Mouse (Mus musculus) B cell, adult (primary cell): ENCODE measurements around the gene Fcho1. TPM values are rescaled to one million over a fixed set of nuclear protein-coding genes. Genes with fewer than 3 reads are reported as not detected.

Source experiments
- total RNA-seq: library from RNA; stranded (reverse); gene quantifications from 4 replicates; pipeline ENCODE4 v1.2.4, GENCODE M21; 2023; ENCODE audit not compliant: inconsistent age

The Fcho1 gene
- 168 to 193 TPM (median 180 TPM) in 4 replicates for total RNA-seq

GRCm38 (mm10) chr8:71725122-71725924 is at the start of gene Fcho1:
TSS of gene Fcho1 (minus strand) at chr8:71725716.

DNA sequence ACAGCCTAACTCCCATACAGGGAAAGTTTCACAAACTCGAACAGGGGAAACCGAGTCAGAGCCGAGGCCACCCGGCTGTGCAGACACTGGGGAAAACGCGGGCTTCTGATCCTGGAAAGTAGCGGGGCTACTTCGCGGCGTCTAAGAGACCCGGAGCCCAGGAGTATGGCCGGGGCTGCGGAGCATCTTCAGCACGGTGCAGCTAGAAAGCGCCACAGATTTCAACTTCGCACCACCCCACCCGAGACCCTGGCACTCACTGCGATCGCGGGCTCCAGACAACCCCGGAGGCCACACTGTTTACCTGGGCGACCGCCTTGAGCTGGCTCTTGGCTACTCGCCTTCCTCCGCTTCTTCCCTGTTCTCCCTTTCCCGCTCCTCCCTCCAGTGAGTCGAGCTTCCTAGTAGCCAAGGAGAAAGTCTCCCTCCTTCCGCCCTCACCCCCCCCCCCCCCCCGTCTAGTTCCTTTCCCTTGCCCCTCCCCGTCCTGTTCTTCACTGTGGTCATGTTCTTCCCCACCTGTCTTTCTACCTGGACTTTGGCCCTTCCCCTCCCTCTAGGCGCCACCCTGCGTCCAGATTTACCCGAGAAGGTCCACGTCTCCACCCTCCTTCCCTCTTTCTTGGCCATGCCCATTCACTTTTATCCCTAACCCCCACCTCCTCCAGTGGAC is 24.0 kb downstream of the Fcho1 start, which contains the start of gene B3gnt3:
Gene B3gnt3, minus strand, starts transcription at position 376 of the 673 bp plus-strand sequence.

DNA sequence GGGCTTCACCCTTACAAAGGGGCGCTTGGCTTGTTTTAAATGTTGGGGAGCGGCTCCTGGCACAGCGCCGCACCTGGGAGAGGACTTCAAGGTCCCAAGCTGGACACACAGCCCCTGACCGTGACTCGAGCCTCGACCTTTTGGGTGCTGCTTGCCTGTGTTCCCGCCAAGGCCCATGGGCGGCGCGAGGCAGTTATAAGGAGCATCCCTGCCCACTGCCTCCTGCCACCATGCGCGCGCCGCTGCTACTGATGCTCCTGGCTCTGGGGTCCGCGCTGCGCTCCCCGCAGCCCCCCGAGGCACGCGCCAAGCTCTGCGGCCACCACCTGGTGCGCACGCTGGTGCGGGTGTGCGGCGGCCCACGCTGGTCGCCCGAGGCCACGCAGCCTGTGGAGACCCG is 36.5 kb downstream of the Fcho1 start, which contains the start of gene Insl3:
Gene Insl3, plus strand, starts transcription at position 187 of the 400 bp plus-strand sequence.

GRCm38 (mm10) chr8:71676020-71676741 is 49.3 kb downstream of the Fcho1 start, which contains the start of gene Jak3:
TSS of gene Jak3 (plus strand) at chr8:71676296.

DNA sequence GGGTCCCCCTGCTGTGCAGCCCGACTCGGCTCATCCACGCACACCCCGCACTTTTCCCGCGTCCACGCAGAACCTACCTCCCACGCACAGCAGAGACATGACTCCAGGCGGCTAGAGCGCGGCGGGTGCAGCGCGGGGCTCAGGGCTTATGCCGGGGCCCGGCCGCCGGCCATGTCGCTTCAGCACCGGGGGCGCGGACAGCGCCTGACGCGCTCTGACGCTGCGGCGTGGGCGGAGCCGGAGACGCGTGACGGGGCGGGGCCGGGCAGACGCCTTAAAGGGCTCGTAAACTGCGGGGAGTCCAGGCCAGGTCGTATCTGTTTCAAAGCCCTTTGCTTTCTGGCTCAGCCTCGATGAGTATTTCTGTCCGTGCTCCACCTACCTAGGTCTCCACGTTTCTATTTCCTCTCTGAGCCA is 54.0 kb downstream of the Fcho1 start, which contains the start of gene Unc13a:
Gene Unc13a, minus strand, starts transcription at position 209 of the 417 bp plus-strand sequence.

Other genes with a start within 250 kb of the Fcho1 start
- 12.1 to 14.8 TPM (median 13.7 TPM) in 4 replicates for gene Ano8, start 239.8 kb downstream of the Fcho1 start, total RNA-seq
- 17.1 to 21.2 TPM (median 18.4 TPM) in 4 replicates for gene Gtpbp3, start 237.6 kb downstream of the Fcho1 start, total RNA-seq
- gene Plvap, start 214.0 kb downstream of the Fcho1 start, total RNA-seq: 0.45 TPM in 1 of 4 replicates, not detected in the others
- not detected in 4 replicates for gene Ccdc194, start 200.0 kb downstream of the Fcho1 start, total RNA-seq
- 23.8 to 37.9 TPM (median 34.7 TPM) in 4 replicates for gene Bst2, start 188.3 kb downstream of the Fcho1 start, total RNA-seq
- gene Mvb12a, start 182.8 kb downstream of the Fcho1 start, total RNA-seq: 36.5 to 54.6 TPM (median 44.8 TPM) in 4 replicates
- gene Tmem221, start 166.8 kb downstream of the Fcho1 start, total RNA-seq: 0.33 TPM in 1 of 4 replicates, not detected in the others
- not detected in 4 replicates for gene Nxnl1, start 159.1 kb downstream of the Fcho1 start, total RNA-seq
- 8.2 to 9.1 TPM (median 8.7 TPM) in 4 replicates for gene Slc27a1, start 156.8 kb downstream of the Fcho1 start, total RNA-seq
- gene Pgls, start 133.5 kb downstream of the Fcho1 start, total RNA-seq: 99.2 to 122 TPM (median 101 TPM) in 4 replicates
- gene Fam129c, start 128.1 kb downstream of the Fcho1 start, total RNA-seq: 115 to 183 TPM (median 158 TPM) in 4 replicates
- 104 to 126 TPM (median 116 TPM) in 4 replicates for gene Colgalt1, start 114.7 kb downstream of the Fcho1 start, total RNA-seq
- gene Unc13a, start 54.0 kb downstream of the Fcho1 start, total RNA-seq: 0.54 to 0.64 TPM (median 0.60 TPM) in 3 of 4 replicates, not detected in the other
- 79.6 to 88.3 TPM (median 85.0 TPM) in 4 replicates for gene Jak3, start 49.4 kb downstream of the Fcho1 start, total RNA-seq
- gene Insl3, start 36.5 kb downstream of the Fcho1 start, total RNA-seq: 33.1 to 38.9 TPM (median 35.9 TPM) in 4 replicates
- gene B3gnt3, start 23.9 kb downstream of the Fcho1 start, total RNA-seq: 0.54 to 0.93 TPM (median 0.59 TPM) in 4 replicates
- 9.8 to 12.1 TPM (median 11.3 TPM) in 4 replicates for gene Zfp709, start 156.3 kb upstream of the Fcho1 start, total RNA-seq
- gene Zfp882, start 182.9 kb upstream of the Fcho1 start, total RNA-seq: 8.2 to 9.7 TPM (median 8.9 TPM) in 4 replicates
- 9.7 to 12.9 TPM (median 10.6 TPM) in 4 replicates for gene Zfp617, start 182.9 kb upstream of the Fcho1 start, total RNA-seq
- gene Zfp961, start 225.3 kb upstream of the Fcho1 start, total RNA-seq: 24.0 to 33.2 TPM (median 24.9 TPM) in 4 replicates